Mouse (Mus musculus) urinary bladder, postnatal 0 days (tissue): Measurements from ENCODE around the gene Olfr48. TPM values are rescaled to one million over a fixed set of nuclear protein-coding genes. Genes with fewer than 3 reads are reported as not detected.

Experiments
- polyA plus RNA-seq: library from polyadenylated mRNA; unstranded; fragments of >200 nt; fragmentation: Nextera tagmentation; extraction: Ambion mirVana; gene quantifications from 2 replicates; pipeline ENCODE4 v1.2.1, GENCODE M21; 2015

The Olfr48 gene
- polyA plus RNA-seq, result not detected in 2 replicates

DNA sequence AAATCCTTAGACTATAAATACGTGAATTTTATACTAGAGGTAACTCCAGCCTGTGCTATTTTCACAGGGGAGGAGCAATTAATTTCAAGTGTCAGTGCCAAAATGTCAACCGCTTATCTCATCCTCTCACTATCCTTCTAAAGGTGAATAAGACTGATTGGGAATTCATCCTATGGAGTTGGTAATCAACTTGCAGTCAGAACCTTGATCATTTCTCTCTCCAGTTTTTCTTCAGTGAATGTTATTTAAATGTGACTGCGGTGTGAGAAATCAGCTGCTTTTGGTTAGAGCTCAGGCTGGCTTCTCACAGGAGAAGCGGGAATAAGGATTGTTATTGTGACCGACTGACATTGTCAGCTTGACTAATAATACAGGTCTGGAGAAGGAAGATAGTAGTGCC is at the start of gene Olfr48:
Gene Olfr48 (minus strand): TSS at position 101 of the 400 bp plus-strand sequence.

DNA sequence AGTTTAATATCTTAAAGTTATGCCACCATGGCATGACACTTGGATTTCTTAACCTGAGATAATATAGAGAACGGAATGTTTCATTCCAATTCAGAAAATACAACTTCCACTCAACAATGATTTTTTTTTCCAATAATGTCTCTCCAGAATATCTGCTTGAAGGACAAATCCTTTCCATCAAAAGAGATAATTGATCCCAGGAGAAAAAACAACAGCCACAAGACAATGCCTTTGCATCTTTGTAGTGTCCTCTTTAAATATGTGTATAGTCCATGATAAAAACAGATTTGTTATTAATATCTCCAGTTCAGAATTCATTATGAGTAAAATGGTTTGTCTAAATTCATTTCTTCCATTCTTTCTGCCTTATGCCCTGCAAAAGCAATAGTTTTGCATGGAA is 30.1 kb upstream of the Olfr48 start, which contains the start of gene Olfr1257:
Gene Olfr1257 (plus strand): TSS at position 301 of the 400 bp plus-strand sequence.

DNA sequence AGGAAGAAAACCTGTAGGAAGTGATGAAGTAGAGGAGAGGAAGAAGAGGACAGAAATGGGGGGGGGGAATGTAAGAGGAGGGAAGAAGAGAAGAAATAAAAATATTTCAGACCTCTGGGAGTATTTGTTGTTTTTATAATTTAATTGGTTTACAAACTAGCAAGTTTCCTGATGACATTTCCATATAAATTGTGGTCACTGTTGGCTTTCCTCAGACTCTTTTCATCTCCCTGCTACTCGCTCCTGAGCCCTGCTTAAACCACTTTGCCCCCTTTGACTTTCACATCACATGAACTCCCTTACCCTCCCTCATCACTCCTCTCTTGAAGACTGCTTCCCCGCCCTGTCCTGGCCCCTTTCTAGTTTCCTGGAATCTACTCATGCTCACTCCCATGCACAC is 6.5 kb downstream of the Olfr48 start, which contains the start of gene Olfr1256:
Gene Olfr1256 (minus strand): TSS at position 101 of the 400 bp plus-strand sequence.

DNA sequence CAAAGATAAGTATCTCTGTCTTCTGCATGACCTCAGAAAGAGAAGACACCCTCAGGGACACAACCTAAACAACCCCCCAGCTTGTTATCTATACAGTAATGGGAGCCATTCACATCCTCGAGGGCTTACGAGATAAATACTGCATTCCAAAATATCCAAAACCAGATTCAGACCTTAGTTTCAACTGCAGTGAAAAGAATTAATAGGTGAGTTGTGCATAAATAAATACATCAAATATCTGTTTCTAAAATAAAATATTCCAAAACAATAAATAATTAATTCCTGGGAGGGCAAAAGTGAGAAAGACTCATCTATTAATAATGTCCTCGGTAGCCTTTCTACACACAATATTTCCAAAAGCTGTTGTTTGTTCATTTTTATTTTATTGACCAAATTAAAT is 36.3 kb downstream of the Olfr48 start, which contains the start of gene Olfr1255:
Gene Olfr1255 (plus strand): TSS at position 301 of the 400 bp plus-strand sequence.

DNA sequence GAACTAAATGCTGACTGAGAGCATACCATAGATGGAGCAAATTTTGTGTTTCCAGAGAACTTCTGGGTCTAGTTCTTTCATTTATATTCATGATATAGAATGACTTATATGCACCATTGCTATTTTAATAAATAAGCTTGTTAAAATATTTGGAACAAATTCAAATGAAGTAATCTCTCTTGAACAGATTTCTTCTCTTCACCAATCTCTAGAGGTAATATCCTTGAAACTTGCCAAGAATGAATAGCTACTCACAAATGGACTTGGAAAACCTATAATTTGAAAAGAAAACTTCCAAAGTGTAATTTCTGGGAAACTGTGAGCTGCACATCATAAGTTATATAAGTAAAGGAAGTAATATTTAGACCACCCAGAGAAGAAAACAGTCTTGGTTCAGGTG is 54.5 kb downstream of the Olfr48 start, which contains the start of gene Olfr1254:
Gene Olfr1254 (minus strand): TSS at position 101 of the 400 bp plus-strand sequence.

Other genes starting within 250 kb of the Olfr48 start
- not detected in 2 replicates for gene Olfr1247, start 234.1 kb downstream of the Olfr48 start, polyA plus RNA-seq
- gene Olfr1248, start 230.0 kb downstream of the Olfr48 start, polyA plus RNA-seq, result not detected in 2 replicates
- gene Olfr1249, start 213.2 kb downstream of the Olfr48 start, polyA plus RNA-seq, result not detected in 2 replicates
- not detected in 2 replicates for gene Olfr1250, start 186.7 kb downstream of the Olfr48 start, polyA plus RNA-seq
- not detected in 2 replicates for gene Olfr1251, start 176.3 kb downstream of the Olfr48 start, polyA plus RNA-seq
- gene Olfr1252, start 123.2 kb downstream of the Olfr48 start, polyA plus RNA-seq, result not detected in 2 replicates
- gene Olfr1253, start 91.1 kb downstream of the Olfr48 start, polyA plus RNA-seq, result not detected in 2 replicates
- not detected in 2 replicates for gene Olfr1254, start 54.6 kb downstream of the Olfr48 start, polyA plus RNA-seq
- gene Olfr1255, start 36.2 kb downstream of the Olfr48 start, polyA plus RNA-seq, result not detected in 2 replicates
- gene Olfr1256, start 6.7 kb downstream of the Olfr48 start, polyA plus RNA-seq, result not detected in 2 replicates
- not detected in 2 replicates for gene Olfr1257, start 30.2 kb upstream of the Olfr48 start, polyA plus RNA-seq
- gene Olfr1258, start 79.1 kb upstream of the Olfr48 start, polyA plus RNA-seq, result not detected in 2 replicates
- not detected in 2 replicates for gene Olfr1259, start 100.5 kb upstream of the Olfr48 start, polyA plus RNA-seq
- 0.23 TPM in 1 of 2 replicates, not detected in the other for gene Olfr1260, start 126.1 kb upstream of the Olfr48 start, polyA plus RNA-seq
- gene Olfr1261, start 143.0 kb upstream of the Olfr48 start, polyA plus RNA-seq, result not detected in 2 replicates
- not detected in 2 replicates for gene Olfr1262, start 151.9 kb upstream of the Olfr48 start, polyA plus RNA-seq
- not detected in 2 replicates for gene Olfr1263, start 163.9 kb upstream of the Olfr48 start, polyA plus RNA-seq
- not detected in 2 replicates for gene Olfr1264, start 177.4 kb upstream of the Olfr48 start, polyA plus RNA-seq
- not detected in 2 replicates for gene Olfr1265, start 187.1 kb upstream of the Olfr48 start, polyA plus RNA-seq
- not detected in 2 replicates for gene Olfr140, start 215.4 kb upstream of the Olfr48 start, polyA plus RNA-seq